Mouse (Mus musculus): ENCODE results near the gene D13Ertd608e.
A peak's percentile ranks its signal among the peaks of the same experiment; 100 is the strongest.
"Not testable (repeated sequence)": the region's sequence is repeated elsewhere in the genome, so short reads cannot be mapped to it uniquely, and the experiment has no call there.

Gene D13Ertd608e

DNA sequence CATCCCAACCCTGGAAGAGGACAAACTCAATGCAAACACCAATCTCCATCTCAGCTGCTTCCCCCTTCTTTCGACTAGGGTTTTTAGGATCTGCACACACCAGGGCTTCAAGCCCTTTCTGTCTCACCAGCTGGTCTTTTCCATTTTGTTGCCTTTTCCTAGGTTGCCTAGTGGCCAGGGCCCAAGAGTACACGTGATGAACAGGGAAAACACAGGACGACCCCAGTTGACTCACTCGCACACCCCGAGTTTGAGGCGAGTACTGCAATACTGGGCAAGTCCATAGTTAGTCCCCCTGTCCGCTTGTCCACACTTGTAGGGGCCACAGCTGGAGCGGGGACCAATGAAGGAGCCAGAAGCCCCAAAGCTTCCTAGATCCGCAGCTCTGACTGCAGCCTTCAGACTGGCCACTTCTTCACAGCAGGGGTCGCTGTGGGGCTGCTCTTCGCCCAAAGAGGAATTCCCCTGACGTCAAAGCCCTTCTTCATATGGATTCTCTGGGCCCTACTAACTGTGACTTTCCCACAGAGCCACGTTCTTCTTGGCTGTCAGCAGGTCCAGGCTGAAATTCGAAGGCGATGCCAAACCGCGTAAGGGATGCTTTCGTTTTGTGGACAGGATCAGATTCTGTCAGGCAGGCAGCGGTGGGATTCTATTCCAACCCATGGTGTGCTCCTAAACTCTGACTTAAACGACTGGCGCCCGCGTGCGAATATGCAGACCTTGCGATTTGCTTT lies at the start of gene D13Ertd608e:
Gene D13Ertd608e (plus strand): TSS at position 687 of the 737 bp plus-strand sequence.
- peak; percentile 40 to 46 for DNase-seq

DNA sequence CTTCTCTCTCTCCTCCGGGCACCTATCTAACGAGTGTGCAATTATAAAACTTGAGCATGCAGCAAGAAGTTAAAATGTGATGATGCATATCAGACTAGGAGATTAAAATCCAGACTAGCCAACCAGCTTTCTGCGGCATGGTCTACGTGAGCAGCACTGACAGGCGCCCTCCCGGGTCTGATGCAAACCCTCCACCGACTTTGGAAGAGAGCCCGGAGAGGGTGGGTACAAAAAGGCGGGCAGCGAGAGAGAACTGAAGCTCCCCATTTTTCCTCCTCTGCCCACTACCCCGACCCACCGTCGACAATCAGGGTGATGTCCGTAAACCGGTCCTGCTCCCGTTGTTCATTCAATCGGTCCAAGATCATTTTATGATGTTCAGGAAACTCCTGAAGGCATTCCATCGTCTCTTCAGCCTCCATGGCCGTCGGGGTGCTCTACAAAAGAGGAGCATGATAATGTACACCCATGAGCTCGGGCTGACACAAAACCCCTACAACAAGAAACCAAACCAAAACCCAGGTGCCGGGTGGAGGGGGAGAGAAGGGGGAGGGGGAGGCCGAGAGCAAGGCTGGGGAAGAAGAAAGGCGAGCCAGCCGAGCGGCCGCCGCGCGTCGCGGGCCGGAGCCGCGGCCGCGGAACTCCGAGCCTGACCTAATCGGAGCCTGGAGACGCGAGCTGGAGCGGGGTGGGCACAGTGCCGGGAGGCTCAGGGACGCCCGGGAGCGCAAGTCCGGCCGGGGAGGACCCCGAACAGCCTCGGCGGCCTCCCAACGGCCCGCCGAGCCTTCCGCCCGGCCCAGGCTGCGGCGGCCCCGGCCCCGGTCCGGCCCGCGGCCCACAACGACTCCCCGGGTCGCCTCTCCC lies 45.7 kb upstream of the D13Ertd608e start:
- DNase-seq: peak; percentile 83 to 85

DNA sequence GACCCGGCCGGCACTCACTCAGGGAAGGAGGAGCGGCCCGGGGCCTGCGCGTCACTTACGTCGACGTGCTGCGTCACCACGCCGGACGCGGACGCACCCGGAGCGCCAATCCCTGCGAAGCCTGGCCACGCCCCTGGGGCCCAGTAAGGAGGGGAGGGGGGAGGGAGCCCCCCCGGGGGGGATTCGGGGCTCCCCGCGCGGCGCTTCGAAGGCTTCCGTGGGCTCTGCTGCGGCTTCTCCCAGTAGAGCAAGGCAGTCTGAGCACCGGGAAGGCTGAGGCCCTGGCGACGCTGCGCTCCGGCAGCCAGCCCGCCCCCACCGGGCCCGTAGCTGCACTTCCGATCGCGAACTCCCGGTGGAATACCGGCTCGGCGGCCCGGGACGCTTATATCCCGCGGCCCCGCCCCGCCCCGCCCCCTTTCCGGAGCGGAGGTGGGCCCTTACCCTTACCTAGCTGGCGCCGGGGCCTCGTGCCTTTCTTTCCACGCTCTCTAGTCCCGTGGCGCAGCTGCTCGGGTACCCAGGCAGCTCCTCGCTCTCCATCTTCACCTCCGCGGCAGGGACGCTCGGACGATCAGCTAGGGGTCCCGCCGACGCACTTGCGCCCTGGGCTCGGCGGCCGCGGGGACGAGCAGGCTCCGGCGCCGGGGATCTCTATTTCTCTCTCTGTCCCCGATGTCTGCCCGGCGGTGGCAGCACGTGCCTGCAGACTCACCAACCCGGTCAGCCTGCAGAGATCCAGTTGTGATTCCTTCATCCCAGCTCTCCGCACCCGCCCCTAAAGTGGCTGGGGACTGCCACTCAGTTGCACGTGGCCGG lies 44.8 kb upstream of the D13Ertd608e start, which contains the start of gene Zfp131:
Gene Zfp131 (minus strand): TSS at position 129 of the 819 bp plus-strand sequence.
- peak; percentile 95 to 97 for DNase-seq

DNA sequence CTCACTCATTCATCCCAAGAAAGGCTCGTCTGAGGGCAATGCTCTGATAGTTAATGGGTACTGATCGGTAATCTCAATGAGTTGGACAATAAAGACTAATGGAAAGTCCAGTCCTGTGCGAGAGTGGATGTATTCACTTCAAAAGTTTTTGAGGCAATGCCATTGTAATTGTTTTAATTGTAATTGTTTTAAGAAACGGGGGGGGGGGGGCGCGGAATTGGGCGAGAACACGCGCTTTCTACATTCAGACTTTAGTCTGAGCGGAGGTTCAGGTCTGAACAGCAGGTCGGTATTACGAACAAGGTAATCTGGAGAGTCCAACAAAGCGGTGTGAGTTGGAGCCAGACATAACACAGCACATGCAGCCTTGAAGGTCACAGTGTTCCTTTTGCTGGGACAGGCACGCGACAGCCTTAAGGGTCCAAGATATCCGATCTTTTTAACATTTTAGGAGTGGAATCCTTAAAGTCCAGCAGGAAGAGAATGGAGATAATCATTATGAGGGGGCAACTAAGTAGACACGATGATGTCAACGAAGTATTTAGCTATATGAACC lies 44.1 kb upstream of the D13Ertd608e start:
- peak in 1 of 2 experiments; percentile 14 for DNase-seq

DNA sequence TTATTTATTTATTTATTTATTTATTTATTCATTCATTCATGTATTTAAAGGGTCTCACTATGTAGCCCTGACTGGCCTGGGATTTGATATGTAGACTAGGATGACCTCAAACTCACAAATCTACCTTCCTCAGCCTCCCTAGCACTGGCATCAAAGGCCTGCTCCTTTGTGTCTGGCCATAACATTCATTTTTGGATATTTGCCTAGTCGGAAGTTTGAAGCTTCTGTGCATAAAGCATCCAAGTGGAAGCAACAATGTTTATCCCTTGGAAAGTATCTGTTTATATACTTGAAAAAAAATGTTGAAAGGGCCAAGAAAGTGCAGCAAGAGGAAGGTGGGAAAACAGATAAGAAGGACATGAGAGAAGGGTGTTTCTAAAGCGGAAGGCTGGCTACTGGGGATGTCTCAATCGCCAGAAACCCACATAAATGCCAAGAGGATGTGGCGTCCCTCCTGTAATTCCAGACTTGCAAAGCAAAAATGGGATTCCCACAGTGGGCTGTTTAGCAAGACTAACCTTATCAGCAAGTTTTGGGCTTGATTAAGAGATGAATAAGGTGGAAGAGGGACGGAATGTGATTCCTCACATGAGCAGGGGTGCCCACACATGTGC lies 42.9 kb upstream of the D13Ertd608e start:
- DNase-seq: no peak

DNA sequence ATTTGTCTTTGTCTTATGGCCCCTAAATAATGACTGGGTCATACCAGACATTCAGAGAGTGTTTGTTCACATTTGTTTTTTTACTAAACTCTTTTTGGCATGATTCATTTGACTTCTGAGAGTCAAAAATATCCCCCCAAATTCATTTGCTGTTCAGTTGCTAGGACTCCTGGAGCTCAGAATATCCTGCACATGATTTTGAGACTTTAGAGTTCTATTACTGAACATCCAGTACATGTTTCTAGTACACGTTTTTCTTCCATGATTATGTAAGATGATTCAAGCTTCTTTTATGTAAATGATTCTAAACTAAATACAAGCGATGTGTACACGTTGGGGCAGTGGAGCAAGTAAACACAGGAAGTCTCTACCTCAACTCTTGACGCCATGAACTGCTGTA lies 38.1 kb upstream of the D13Ertd608e start:
- DNase-seq: no peak

DNA sequence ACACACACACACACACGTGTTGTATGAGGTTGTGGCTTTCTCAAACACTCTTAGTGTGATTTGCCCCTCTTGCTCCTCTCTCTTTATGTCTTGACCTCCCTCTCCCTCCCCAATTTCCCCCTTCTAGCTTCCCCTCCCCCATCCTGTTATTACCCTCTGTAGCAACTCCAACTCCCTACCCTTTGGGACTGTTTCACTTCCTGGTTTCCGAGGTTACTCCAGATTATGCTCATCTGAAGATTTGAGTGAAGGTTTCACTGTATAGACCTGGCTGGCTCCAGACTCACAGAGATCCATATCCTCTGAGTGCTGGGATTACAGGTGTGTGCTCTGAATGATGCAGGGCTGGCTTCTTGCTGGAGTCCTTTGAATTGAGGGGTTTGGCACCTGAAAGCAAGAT lies 26.9 kb upstream of the D13Ertd608e start:
- no peak for DNase-seq

DNA sequence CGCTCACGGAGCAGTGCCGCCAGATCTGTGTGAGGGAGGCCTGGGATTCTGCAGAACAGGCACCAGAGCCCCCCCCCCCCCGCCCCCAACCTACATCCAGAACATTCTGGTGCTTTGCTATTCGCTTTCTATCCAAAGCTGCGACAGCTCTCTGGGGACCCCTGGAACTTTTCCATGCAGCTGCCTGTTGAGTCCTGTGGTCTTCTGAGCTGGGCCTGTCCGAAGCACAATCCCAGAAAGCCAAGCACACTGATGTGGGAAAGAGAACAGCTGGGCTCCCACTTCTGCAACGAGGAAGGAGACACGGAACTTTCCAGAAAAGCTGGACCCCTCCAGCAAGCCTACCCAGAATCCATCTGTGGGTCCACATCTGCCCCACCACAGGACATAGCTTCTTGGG lies 25.8 kb upstream of the D13Ertd608e start:
- no peak for DNase-seq

DNA sequence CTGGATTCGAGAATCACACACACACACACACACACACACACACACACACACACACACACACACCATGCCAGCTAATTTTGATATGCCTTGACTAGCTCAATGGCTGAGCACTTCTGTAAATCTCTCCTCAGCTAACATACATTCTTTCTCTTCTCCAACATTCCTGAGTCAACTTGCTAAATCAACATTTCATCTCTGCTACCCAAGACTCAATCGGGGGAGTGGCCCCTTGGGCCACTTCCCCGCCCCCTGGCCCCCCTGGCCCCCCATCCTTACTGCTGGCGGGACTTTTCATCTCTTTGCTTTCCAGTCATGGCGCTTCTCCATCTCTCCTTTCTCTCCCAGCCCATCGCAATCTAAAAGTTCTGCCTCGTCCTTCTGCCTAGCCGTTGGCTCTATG lies 19.0 kb upstream of the D13Ertd608e start:
- no peak for DNase-seq

DNA sequence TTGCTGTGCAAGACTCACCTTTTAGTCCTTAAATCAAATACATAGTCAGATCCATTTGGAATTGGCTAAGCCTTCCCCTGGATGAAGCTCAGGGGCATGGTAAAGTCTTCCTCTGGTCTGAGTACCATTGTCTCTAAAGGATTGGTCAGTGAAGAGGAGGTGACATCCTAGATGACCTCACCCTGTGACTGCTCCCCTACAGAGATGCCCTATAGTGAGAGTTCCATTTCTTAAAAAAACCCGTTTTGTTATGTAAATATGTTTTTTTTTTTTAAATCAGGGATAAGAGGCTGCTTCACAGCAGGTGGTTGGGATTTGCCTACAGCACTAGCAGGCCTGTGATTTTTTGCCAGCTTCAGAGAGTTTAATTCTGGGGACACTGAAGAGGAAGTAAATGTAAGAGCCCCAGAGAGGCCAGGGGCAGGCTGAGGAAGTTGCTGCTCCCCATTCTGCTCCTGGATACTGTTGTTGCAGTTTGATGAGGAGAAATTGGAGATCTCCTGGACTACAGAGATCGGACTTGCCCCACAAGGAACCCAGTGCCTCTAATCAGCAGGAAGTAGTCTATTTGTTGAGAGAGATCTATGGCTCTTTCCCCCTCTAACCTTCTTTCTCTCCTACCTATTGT lies 18.1 kb upstream of the D13Ertd608e start:
- no peak for DNase-seq

DNA sequence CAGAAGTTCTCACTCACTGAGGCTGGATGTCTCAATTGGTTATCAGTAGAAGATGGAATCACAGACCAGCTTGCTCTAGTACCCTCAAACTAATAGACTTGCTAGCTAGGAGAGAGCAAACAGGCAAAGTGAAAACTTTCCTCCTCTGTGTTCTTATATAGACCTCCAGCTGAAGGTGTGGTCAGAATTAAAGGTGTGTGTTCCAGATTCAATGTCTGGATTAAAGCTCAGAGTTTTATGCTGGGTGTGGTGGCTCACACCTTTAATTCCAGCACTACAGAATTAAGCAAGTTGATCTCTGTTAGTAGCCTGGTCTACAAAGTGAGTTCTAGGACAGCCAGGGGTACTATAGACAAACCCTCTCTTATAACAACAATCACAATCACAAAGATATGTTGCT lies 5.7 kb upstream of the D13Ertd608e start, which contains the start of gene AF067063:
Gene AF067063 (minus strand): TSS at position 101 of the 400 bp plus-strand sequence.
- DNase-seq: not testable (repeated sequence)

DNA sequence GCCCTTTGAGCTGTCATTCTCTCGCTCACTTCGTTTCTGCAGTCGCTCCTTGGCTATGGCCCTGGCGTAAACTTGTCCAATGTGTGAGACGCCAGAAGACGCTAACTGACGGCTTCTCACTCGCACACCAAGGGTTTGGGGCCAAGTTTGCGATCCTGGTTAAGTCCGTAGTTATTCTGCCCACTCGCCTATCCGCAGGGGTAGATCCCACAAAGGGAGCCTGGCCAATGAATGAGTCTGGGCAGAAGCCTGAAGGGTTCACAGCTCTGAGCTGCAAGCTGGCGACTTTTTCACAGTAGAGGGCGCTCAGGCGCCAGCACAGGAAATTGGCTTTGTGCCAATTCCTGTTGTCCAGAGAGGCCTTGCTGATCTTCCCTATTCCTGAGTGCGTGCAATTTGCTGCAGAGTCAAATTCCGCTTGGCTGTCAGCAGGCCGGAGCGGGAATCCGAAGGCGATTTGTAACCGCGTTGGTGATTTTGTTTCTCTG lies 562 bp downstream of the D13Ertd608e start:
- DNase-seq: peak; percentile 33 to 54

DNA sequence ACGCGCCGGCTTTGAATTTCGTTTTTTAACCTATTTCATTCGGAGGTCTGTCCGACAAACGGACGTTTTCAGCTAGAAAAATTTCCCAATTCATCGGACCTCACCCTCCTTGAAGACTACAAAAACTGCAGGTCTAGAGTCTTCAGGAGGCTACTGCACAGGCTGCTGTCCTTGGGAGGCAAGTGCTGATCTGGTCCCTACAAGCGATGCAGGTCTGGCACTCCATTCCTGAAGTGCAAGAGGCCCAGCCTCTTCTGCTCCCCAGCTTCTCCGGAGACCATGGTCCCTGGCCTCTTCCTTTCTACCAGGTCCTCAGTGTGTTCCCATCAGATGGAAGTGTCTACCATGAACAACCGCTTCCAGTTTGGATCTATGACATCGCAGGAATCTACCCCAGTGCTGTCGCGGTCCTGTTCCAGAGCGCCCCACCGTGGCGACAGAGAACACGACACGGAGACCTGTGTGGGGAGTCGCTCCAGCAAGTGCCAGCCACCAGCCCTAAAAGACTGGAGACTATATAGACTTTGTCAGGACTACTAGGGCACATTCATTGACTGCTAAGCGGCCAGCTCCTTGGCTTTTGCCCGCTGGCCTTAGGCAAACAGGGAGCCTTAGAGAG lies 2.0 kb downstream of the D13Ertd608e start:
- DNase-seq: peak; percentile 74 to 79

DNA sequence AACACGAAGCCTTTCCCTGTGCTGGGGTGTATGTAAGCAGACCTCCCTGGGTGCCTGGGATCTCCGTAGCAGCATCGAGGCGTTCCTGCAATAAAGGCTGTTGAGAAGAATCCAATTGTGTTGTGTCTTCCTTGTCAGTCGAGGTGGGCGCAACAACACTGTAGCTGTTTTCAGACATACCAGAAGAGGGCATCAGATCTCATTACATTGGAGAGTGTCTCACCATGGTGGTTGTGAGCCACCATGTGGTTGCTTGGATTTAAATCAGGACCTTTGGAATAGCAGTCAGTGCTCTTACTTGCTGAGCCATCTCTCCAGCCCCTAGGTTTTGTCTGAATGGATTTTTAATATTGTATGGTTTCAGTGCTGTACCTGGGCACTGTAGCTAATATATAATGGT lies 4.2 kb downstream of the D13Ertd608e start:
- DNase-seq: peak; percentile 12 to 23

DNA sequence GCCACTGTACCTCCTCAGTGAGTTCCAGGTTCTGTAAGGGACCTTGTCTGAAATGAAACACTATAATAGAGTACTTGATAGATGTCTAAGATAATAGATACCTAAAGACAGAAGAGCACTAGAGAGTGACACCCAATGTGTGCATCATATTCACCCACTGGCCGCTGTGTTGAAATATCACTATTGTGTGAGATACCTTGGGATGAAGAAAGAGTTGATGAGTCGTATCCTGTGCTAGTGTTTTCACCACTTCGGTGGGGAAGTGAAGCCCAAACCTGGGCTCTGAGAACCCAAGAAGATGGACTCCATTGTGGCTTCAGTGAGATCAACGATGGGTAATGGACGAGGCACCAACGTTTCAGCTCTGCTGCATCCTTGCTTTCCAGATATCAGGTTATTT lies 26.6 kb downstream of the D13Ertd608e start:
- DNase-seq: not testable (repeated sequence)

DNA sequence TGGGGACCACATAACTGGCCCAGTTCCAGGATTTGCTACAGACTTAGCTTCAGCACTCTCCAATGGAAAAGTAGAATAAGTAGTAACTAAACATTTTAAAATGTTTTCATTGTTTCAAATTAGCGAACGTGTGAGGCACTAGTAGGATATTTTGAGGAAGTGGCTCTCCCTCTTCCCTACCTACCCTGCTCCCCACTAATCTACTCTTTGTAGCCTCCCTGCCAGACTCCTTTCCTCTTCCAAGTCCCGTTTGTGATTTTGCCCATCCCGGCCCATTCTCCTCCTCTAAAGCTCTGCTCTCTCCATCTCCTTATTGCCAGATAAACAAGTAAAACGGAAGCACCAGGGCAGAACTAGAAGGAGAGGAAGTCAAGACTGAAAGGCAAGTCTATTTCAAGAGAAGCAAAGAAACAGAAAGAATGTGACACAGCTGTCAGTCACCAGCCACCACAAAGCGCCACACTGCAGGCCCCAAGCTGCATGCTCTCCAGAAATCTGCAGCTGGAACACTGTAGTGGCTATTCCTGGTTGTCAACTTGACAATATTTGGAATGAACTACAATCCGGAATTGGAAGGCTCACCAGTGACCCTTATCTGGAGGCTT lies 28.7 kb downstream of the D13Ertd608e start:
- DNase-seq: not testable (repeated sequence)

DNA sequence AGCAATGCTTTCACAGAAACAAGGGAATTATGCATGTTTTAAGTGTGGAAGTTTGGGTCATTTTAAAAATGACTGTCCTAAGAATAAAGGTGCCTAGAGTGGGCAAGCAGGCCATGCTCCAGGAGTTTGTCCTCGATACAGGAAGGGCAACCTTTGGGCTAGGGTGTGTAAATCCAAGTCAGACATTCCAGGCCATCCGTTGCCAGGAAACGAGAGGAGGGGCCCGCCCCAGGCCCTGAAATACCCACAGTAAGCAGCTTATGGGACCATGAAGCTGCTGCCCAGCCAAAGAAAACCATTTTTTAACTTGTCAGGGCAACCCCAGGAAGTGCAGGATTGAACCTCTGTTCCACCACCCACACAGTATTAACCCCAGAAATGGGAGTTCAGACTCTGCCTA lies 51.1 kb downstream of the D13Ertd608e start:
- not testable (repeated sequence) for DNase-seq

DNA sequence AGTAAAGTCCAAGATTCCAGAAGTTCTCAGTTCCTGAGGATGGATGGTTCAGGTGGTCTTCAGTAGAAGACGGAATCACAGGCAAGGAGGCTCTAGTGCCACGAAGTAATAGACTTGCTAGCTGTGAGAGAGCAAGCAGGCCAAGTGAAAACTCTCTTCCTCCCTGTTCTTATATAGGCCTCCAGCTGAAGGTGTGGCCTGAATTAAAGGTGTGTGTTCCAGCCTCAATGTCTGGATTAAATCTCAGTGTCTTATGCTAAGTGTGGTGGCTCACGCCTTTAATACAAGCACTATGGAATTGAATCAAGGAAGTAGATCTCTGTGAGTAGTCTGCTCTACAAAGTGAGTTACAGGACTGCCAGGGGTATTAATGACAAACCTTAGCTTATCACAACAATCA lies 58.9 kb downstream of the D13Ertd608e start, which contains the start of gene Tcstv1:
Gene Tcstv1 (minus strand): TSS at position 101 of the 400 bp plus-strand sequence.
- DNase-seq: not testable (repeated sequence)

All from cerebellum, postnatal 14 days (tissue).